Mouse (Mus musculus) adipocyte (in vitro differentiated cells): ENCODE results near the gene Zfp870.
"Not testable (repeated sequence)": the region's sequence is repeated elsewhere in the genome, so short reads cannot be mapped to it uniquely, and the experiment has no call there.

ENCODE experiments used
- DNase-seq: peaks from one replicate; pipeline ENCODE4 v3.0.0-alpha.2; 2016; ENCODE audit warnings: low spot score

Zfp870 gene

GRCm38 (mm10) chr17:32871483-32871882 lies 20.0 kb downstream of the Zfp870 start:
- DNase-seq, result no peak

DNA sequence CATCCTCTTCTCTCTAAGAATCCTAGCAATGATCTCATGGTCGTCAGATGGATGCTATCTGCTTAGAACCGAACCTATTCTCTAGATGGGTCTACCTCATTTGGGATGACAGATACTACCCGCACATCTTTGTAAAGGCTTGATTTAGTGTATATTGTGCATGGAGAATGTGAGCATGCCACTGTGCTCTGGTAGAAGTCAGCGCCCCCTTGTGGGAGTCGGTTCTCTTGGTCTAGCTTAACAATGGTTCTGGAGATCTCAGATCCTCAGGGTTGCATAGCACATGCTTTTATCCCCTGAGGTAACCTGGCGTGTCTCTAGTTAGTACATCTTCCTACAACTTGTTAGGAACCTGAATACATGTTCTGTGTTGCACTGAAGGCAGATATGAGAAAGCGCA lies 24.2 kb downstream of the Zfp870 start:
- DNase-seq, result not testable (repeated sequence)

DNA sequence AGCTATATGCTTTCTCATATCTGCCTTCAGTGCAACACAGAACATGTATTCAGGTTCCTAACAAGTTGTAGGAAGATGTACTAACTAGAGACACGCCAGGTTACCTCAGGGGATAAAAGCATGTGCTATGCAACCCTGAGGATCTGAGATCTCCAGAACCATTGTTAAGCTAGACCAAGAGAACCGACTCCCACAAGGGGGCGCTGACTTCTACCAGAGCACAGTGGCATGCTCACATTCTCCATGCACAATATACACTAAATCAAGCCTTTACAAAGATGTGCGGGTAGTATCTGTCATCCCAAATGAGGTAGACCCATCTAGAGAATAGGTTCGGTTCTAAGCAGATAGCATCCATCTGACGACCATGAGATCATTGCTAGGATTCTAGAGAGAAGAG lies 34.7 kb downstream of the Zfp870 start:
- DNase-seq, result not testable (repeated sequence)

- no peak for DNase-seq
These were observed 39.9 kb downstream of the Zfp870 start for GRCm38 (mm10) chr17:32851581-32851980.

DNA sequence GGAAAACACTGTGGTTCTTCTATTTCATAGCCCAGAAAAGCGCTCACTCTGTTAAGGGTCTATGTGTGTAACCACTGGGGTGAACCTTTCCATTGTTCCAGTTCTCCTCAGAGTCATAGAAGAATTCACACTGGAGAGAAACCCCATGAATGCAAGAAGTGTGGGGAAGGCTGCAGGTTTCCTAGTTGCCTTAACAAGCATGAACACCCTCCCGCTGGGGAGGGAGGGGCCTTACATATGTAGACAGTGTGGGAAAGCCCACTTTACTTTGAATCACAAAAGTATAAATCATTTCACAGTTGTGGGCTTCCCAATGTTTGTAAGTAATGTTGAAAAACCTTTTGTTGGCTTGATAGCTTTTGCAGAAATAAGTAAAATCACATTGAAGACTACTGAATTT lies 50.1 kb downstream of the Zfp870 start:
- DNase-seq, result no peak

GRCm38 (mm10) chr17:32839083-32839802 lies 52.2 kb downstream of the Zfp870 start:
- no peak for DNase-seq

GRCm38 (mm10) chr17:32830418-32830782 lies 61.0 kb downstream of the Zfp870 start:
- no peak for DNase-seq

- peak; percentile 89 for DNase-seq
These were observed 61.7 kb downstream of the Zfp870 start, which contains the start of gene Zfp799 for GRCm38 (mm10) chr17:32829540-32830417. TSS of gene Zfp799 (minus strand) at chr17:32830261.
